Mouse (Mus musculus) limb, embryonic 11.5 days (tissue): Measurements from ENCODE around the gene Cts7. TPM values are rescaled to one million over a fixed set of nuclear protein-coding genes. Genes with fewer than 3 reads are reported as not detected.

ENCODE experiments used
- ATAC-seq: fragments of 200-750 bp; cut with Nextera tagmentation; 2 replicates; pipeline ENCODE4 v1.8.0; 2017; ENCODE audit warnings: low read depth; ENCODE audit not compliant: insufficient number of reproducible peaks, low FRiP score, low TSS enrichment
- DNase-seq: peaks from one replicate; pipeline ENCODE4 v3.0.0-alpha.2; 2015; ENCODE audit warnings: low spot score
- H3K27ac ChIP-seq: fragments of 300-500 bp; sonication (generic); replicated peaks from 2 replicates; pipeline ENCODE4 v1.5.1; 2014; ENCODE audit warnings: low read depth, mild to moderate bottlenecking, low read length
- H3K27me3 ChIP-seq: fragments of 300-500 bp; sonication (generic); 2 replicates; pipeline ENCODE4 v1.6.1; 2014; ENCODE audit warnings: mild to moderate bottlenecking, low read length, mixed read lengths; ENCODE audit not compliant: control insufficient read depth, insufficient read depth
- H3K36me3 ChIP-seq: fragments of 300-500 bp; sonication (generic); 2 replicates; pipeline ENCODE4 v1.6.1; 2014; ENCODE audit warnings: mild to moderate bottlenecking, low read length, moderate library complexity, mixed read lengths; ENCODE audit not compliant: control insufficient read depth, insufficient read depth
- H3K4me1 ChIP-seq: fragments of 300-500 bp; sonication (generic); 2 replicates; pipeline ENCODE4 v1.6.1; 2014; ENCODE audit warnings: low read length, mixed read lengths; ENCODE audit not compliant: control insufficient read depth, insufficient read depth
- H3K4me2 ChIP-seq: fragments of 300-500 bp; sonication (generic); 2 replicates; pipeline ENCODE4 v1.6.1; 2014; ENCODE audit warnings: low read depth, mild to moderate bottlenecking, moderate library complexity; ENCODE audit not compliant: severe bottlenecking
- H3K4me3 ChIP-seq: fragments of 300-500 bp; sonication (generic); 2 replicates; pipeline ENCODE4 v1.5.1; 2014; ENCODE audit warnings: low read depth, low read length
- H3K9ac ChIP-seq: fragments of 300-500 bp; sonication (generic); 2 replicates; pipeline ENCODE4 v1.6.1; 2014; ENCODE audit warnings: mild to moderate bottlenecking, low read length
- H3K9me3 ChIP-seq: fragments of 300-500 bp; sonication (generic); 2 replicates; pipeline ENCODE4 v1.6.1; 2016; ENCODE audit warnings: low read length; ENCODE audit not compliant: control insufficient read depth
- microRNA-seq: library from miRNA; unstranded; fragments of <30 nt; microRNA quantifications from one replicate; pipeline ENCODE4, GENCODE M21; 2016
- polyA plus RNA-seq: library from polyadenylated mRNA; unstranded; fragments of >200 nt; fragmentation: Nextera tagmentation; extraction: Ambion mirVana; gene quantifications from 2 replicates; pipeline ENCODE4 v1.2.1, GENCODE M21; 2014

The Cts7 gene
- not detected in 2 replicates for polyA plus RNA-seq

GRCm38 (mm10) chr13:61358097-61358496 is at the start of gene Cts7:
Gene Cts7, minus strand, starts transcription at chr13:61358197.
- no peak within 1 kb of the TSS for H3K27ac ChIP-seq
- no peaks in the 10 kb centered on the region for H3K4me1 ChIP-seq
- H3K36me3 ChIP-seq = no peaks in the 10 kb centered on the region
- no peak for DNase-seq
- no peak within 1 kb of the TSS for H3K4me3 ChIP-seq
- no peak for ATAC-seq
- H3K9me3 ChIP-seq = peaks cover 3% of the 10 kb centered on the region; the same call in 1 of the 2 replicates
- no peaks in the 10 kb centered on the region for H3K27me3 ChIP-seq
- H3K9ac ChIP-seq = no peak within 1 kb of the TSS
- no peak within 1 kb of the TSS for H3K4me2 ChIP-seq

Small RNAs within 50 kb of the gene (microRNA-seq; reads per million reads assigned to microRNA genes)
- gene Gm27704 = not detected

Other genes with a start within 250 kb of the Cts7 start
- gene Ctsr, start 193.9 kb downstream of the Cts7 start, polyA plus RNA-seq = not detected in 2 replicates
- not detected in 2 replicates for gene Cts6, start 154.8 kb downstream of the Cts7 start, polyA plus RNA-seq
- not detected in 2 replicates for gene Cts8, start 102.8 kb downstream of the Cts7 start, polyA plus RNA-seq
- gene Gm49398, start 69.4 kb downstream of the Cts7 start, polyA plus RNA-seq = not detected in 2 replicates
- not detected in 2 replicates for gene Ctsm, start 183.6 kb upstream of the Cts7 start, polyA plus RNA-seq
- not detected in 2 replicates for gene Gm49352, start 210.0 kb upstream of the Cts7 start, polyA plus RNA-seq
- not detected in 2 replicates for gene Cts3, start 211.9 kb upstream of the Cts7 start, polyA plus RNA-seq